Mouse (Mus musculus) heart, adult 2 months (tissue): ENCODE results near the gene Cd163. TPM values are rescaled to one million over a fixed set of nuclear protein-coding genes. Genes with fewer than 3 reads are reported as not detected.

Experiments
- DNase-seq, 2 experiments: peaks; one replicate each; pipeline ENCODE4 v3.0.0; 2021
- H3K27ac ChIP-seq: fragments of 200-600 bp; 2 replicates; pipeline ENCODE4 v1.8.1; 2022
- H3K27me3 ChIP-seq: fragments of 200-500 bp; 2 replicates; pipeline ENCODE4 v1.6.1; 2012; ENCODE audit warnings: mild to moderate bottlenecking, low read length, inconsistent platforms, mixed read lengths; ENCODE audit not compliant: control insufficient read depth, insufficient read depth
- H3K36me3 ChIP-seq: fragments of 200-500 bp; 2 replicates; pipeline ENCODE4 v1.6.1; 2012; ENCODE audit warnings: low read length, inconsistent platforms; ENCODE audit not compliant: control insufficient read depth, insufficient read depth
- H3K4me1 ChIP-seq: fragments of 200-500 bp; 2 replicates; pipeline ENCODE4 v1.6.1; 2011; ENCODE audit warnings: low read length; ENCODE audit not compliant: control insufficient read depth, insufficient read depth
- H3K4me3 ChIP-seq: fragments of 200-600 bp; 2 replicates; pipeline ENCODE4 v1.8.1; 2022
- H3K79me2 ChIP-seq: fragments of 200-500 bp; replicated peaks from 2 replicates; pipeline ENCODE4 v1.6.1; 2012; ENCODE audit warnings: mild to moderate bottlenecking, inconsistent platforms, low read length, moderate library complexity, mixed read lengths; ENCODE audit not compliant: control insufficient read depth, insufficient read depth
- H3K9ac ChIP-seq: fragments of 200-500 bp; 2 replicates; pipeline ENCODE4 v1.6.1; 2012; ENCODE audit warnings: low read depth, mild to moderate bottlenecking, control low read depth, inconsistent platforms, low read length, mixed read lengths
- CTCF ChIP-seq: fragments of 200-600 bp; IDR thresholded peaks from 2 replicates; pipeline ENCODE4 v1.8.1; 2022; ENCODE audit warnings: antibody characterized with exemption, mild to moderate bottlenecking, moderate library complexity
- EP300 ChIP-seq: fragments of 200-500 bp; IDR thresholded peaks from 2 replicates; pipeline ENCODE4 v1.6.1; 2011; ENCODE audit warnings: low read depth, low read length, control low read depth; ENCODE audit not compliant: insufficient read depth
- POLR2A ChIP-seq: fragments of 200-500 bp; IDR thresholded peaks from 2 replicates; pipeline ENCODE4 v1.6.1; 2011; ENCODE audit warnings: mild to moderate bottlenecking, low read depth, low read length, control low read depth; ENCODE audit not compliant: insufficient read depth
- WGBS: fragments of 180-500 bp; shearing (Covaris S2); methylation state at CpG from one replicate; pipeline ENCODE4 v1.1.7; 2018; 5-methylcytosine and 5-hydroxymethylcytosine counted together
- intact Hi-C: fragments of 180-260 bp; cut with DNase I; formaldehyde crosslinking; loops from one replicate; pipeline ENCODE4 v1.15.1; 2025
- polyA plus RNA-seq: library from polyadenylated mRNA; depleted of rRNA; stranded (reverse); fragments of >200 nt; gene quantifications from 2 replicates; pipeline ENCODE4 v1.2.3, GENCODE M21; 2012
- total RNA-seq, 2 experiments: library from RNA; stranded (reverse); gene quantifications; 2 replicates each; pipeline ENCODE4 v1.2.3; 2021

The Cd163 gene
- total and polyA plus RNA-seq, 3 experiments, result 2.7 to 16.3 (median 15.7) TPM

- Histone ChIP-seq H3K4me1 (no peaks in the 10 kb centered on the region), H3K27ac (no peak overlapping the region), H3K4me3 (no peak overlapping the region), H3K36me3 (no peaks in the 10 kb centered on the region), H3K9ac (no peak overlapping the region), H3K79me2 (no peaks in the 10 kb centered on the region), H3K27me3 (no peaks in the 10 kb centered on the region)
- WGBS, result 75% methylated on average over 6 of the region's 6 CpGs
- intact Hi-C loops, result no loop called here
- no peak for DNase-seq
- TF ChIP-seq EP300 (no peak), POLR2A (no peak), CTCF (no peak)
These were observed 7.8 kb downstream of the Cd163 start for GRCm38 (mm10) chr6:124312292-124312691.

- H3K4me3 ChIP-seq, result no peak overlapping the region
- DNase-seq, result no peak
- intact Hi-C loops, result no loop called here
These were observed 15.9 kb downstream of the Cd163 start for GRCm38 (mm10) chr6:124320371-124320770.

GRCm38 (mm10) chr6:124321481-124322475, 17.3 kb downstream of the Cd163 start:
- DNase-seq, result peak in 1 of 2 experiments; percentile 44
- H3K36me3 ChIP-seq, result no peaks in the 10 kb centered on the region
- H3K4me3 ChIP-seq, result no peak overlapping the region

More at GRCm38 (mm10) chr6:124320371-124320770, 15.9 kb downstream of the Cd163 start:
- H3K36me3 ChIP-seq, result no peaks in the 10 kb centered on the region
- no peaks in the 10 kb centered on the region; the same call in 1 of the 2 replicates for H3K4me1 ChIP-seq
- WGBS, result 56% methylated on average over 6 of the region's 6 CpGs
- TF ChIP-seq EP300, result no peak
- no peak for TF ChIP-seq POLR2A
- no peak for TF ChIP-seq CTCF
- no peaks in the 10 kb centered on the region for H3K79me2 ChIP-seq
- H3K9ac ChIP-seq, result no peak overlapping the region
- no peak overlapping the region for H3K27ac ChIP-seq
- H3K27me3 ChIP-seq, result no peaks in the 10 kb centered on the region

GRCm38 (mm10) chr6:124328394-124328991, 24.0 kb downstream of the Cd163 start:
- H3K9ac ChIP-seq, result no peak overlapping the region
- no peak for TF ChIP-seq POLR2A
- TF ChIP-seq EP300, result no peak
- TF ChIP-seq CTCF, result no peak
- 78% methylated on average over 3 of the region's 3 CpGs for WGBS
- intact Hi-C loops, result loop anchor here (5.0 kb wide), 1 partner anchor 49 kb away; no protein-coding TSS in a partner anchor
- DNase-seq, result no peak
- no peak overlapping the region for H3K4me3 ChIP-seq
- no peaks in the 10 kb centered on the region for H3K27me3 ChIP-seq
- no peaks in the 10 kb centered on the region for H3K4me1 ChIP-seq
- H3K27ac ChIP-seq, result no peak overlapping the region
- no peaks in the 10 kb centered on the region for H3K36me3 ChIP-seq
- H3K79me2 ChIP-seq, result no peaks in the 10 kb centered on the region

More at GRCm38 (mm10) chr6:124321481-124322475, 17.3 kb downstream of the Cd163 start:
- 59% methylated on average over 16 of the region's 16 CpGs for WGBS
- Histone ChIP-seq H3K4me1 (no peaks in the 10 kb centered on the region; the same call in 1 of the 2 replicates), H3K27ac (no peak overlapping the region), H3K9ac (no peak overlapping the region), H3K27me3 (no peaks in the 10 kb centered on the region), H3K79me2 (no peaks in the 10 kb centered on the region)
- intact Hi-C loops, result no loop called here
- no peak for TF ChIP-seq CTCF
- TF ChIP-seq POLR2A, result peak; percentile 23; the same call in 1 of the 2 replicates

- Histone ChIP-seq H3K36me3 (no peaks in the 10 kb centered on the region), H3K27ac (no peak overlapping the region), H3K27me3 (no peaks in the 10 kb centered on the region), H3K9ac (no peak overlapping the region), H3K79me2 (no peaks in the 10 kb centered on the region), H3K4me1 (no peaks in the 10 kb centered on the region), H3K4me3 (no peak overlapping the region)
- WGBS, result 79% methylated on average over 7 of the region's 7 CpGs
- TF ChIP-seq POLR2A, result no peak
- no peak for TF ChIP-seq EP300
- peak; percentile 53 for TF ChIP-seq CTCF
- DNase-seq, result no peak
- intact Hi-C loops, result loop anchor here (5.0 kb wide), 1 partner anchor 48 kb away; no protein-coding TSS in a partner anchor
These were observed 25.2 kb downstream of the Cd163 start for GRCm38 (mm10) chr6:124329622-124330021.

- H3K4me3 ChIP-seq, result no peak overlapping the region
- H3K79me2 ChIP-seq, result no peaks in the 10 kb centered on the region
- H3K9ac ChIP-seq, result no peak overlapping the region
- TF ChIP-seq EP300, result no peak
- TF ChIP-seq POLR2A, result no peak
- TF ChIP-seq CTCF, result no peak
- 64% methylated on average over 4 of the region's 4 CpGs for WGBS
- DNase-seq, result no peak
- intact Hi-C loops, result no loop called here
- no peak overlapping the region for H3K27ac ChIP-seq
- no peaks in the 10 kb centered on the region for H3K36me3 ChIP-seq
- H3K4me1 ChIP-seq, result no peaks in the 10 kb centered on the region
- H3K27me3 ChIP-seq, result no peaks in the 10 kb centered on the region
These were observed 40.6 kb downstream of the Cd163 start for GRCm38 (mm10) chr6:124345096-124345495.
